Mouse (Mus musculus): ENCODE results near the gene G530012D18Rik. TPM values are rescaled to one million over a fixed set of nuclear protein-coding genes. Genes with fewer than 3 reads are reported as not detected.
"Not testable (repeated sequence)": the region's sequence is repeated elsewhere in the genome, so short reads cannot be mapped to it uniquely, and the experiment has no call there.

Gene G530012D18Rik
- not detected in 2 replicates for polyA plus RNA-seq (2014; fragmentation: Nextera tagmentation; extraction: Ambion mirVana)

DNA sequence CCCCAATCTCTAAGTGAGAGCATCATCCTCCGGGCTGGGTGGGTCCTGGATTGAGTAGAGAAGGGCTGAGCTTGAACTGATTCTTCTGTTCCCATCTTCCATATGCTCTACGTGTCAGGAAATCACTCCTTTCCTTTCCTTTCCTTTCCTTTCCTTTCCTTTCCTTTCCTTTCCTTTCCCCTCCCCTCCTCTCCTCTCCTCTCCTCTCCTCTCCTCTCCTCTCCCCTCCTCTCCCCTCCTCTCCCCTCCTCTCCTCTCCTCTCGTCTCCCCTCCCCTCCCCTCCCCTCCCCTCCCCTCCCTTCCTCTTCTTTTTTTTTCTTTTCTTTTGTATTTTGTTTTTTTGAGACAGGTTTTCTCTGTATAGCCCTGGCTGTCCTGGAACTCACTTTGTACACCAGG is at the start of gene G530012D18Rik:
Gene G530012D18Rik, plus strand, starts transcription at position 301 of the 400 bp plus-strand sequence.
- not testable (repeated sequence) for H3K36me3 ChIP-seq (ENCODE audit: control insufficient read depth, insufficient read depth, low read length); DNase-seq (ENCODE audit: low spot score); H3K4me2 ChIP-seq; H3K27ac ChIP-seq (ENCODE audit: low read depth, low read length); H3K9ac ChIP-seq (ENCODE audit: low read depth, low read length); H3K4me1 ChIP-seq (replicated peaks; ENCODE audit: control insufficient read depth, insufficient read depth, low read length); H3K9me3 ChIP-seq (ENCODE audit: control insufficient read depth, low read length); ATAC-seq (replicated peaks; ENCODE audit: low FRiP score); H3K27me3 ChIP-seq (replicated peaks; ENCODE audit: control insufficient read depth, insufficient read depth, low read length); H3K4me3 ChIP-seq (ENCODE audit: low read depth, low read length)
- WGBS: 64% methylated on average over 2 of the region's 3 CpGs

- not testable (repeated sequence) for H3K4me2 ChIP-seq; H3K4me1 ChIP-seq (replicated peaks; ENCODE audit: control insufficient read depth, insufficient read depth, low read length); H3K27me3 ChIP-seq (replicated peaks; ENCODE audit: control insufficient read depth, insufficient read depth, low read length); ATAC-seq (replicated peaks; ENCODE audit: low FRiP score); H3K27ac ChIP-seq (ENCODE audit: low read depth, low read length); H3K9ac ChIP-seq (ENCODE audit: low read depth, low read length); H3K36me3 ChIP-seq (ENCODE audit: control insufficient read depth, insufficient read depth, low read length); H3K9me3 ChIP-seq (ENCODE audit: control insufficient read depth, low read length); H3K4me3 ChIP-seq (ENCODE audit: low read depth, low read length); DNase-seq (ENCODE audit: low spot score)
- WGBS: 41% methylated on average over 3 of the region's 3 CpGs
Observed at GRCm38 (mm10) chr1:85526401-85526800, 49.1 kb upstream of the G530012D18Rik start.

DNA sequence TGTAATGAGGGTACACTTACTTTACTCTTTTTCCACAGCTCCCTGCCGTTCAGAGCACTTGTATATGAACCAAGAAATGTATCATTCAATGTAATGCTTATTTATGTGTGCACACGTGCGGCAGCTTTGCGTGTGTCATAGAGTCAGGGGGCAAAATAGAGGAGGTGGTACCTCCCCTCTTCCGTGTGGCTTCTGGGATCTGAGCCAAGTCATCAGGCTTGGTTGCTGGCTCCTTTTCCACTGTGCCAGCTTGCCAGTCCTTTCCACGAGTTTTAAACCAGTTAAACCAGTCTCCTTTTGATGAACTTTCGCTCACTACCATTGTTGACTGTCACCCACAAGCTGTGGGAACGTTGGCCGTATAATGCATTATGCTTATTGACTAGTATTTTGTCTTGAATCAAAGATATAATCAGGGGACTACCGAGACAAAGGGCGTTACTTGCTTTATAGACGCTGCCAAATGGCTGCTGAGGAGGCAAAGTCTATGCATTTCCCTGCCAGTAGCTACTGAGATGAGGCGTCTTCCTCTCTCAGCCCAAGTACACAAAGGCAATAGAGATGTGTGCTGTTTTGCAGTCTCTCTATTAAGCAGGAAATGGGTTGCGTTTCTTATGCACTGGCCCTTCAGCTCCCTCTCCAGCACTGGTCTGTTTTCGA is 46.9 kb upstream of the G530012D18Rik start:
- H3K9ac ChIP-seq (ENCODE audit: low read depth, low read length); H3K9me3 ChIP-seq (ENCODE audit: control insufficient read depth, low read length); ATAC-seq (replicated peaks; ENCODE audit: low FRiP score); H3K36me3 ChIP-seq (ENCODE audit: control insufficient read depth, insufficient read depth, low read length); H3K4me1 ChIP-seq (replicated peaks; ENCODE audit: control insufficient read depth, insufficient read depth, low read length); DNase-seq (ENCODE audit: low spot score); H3K4me3 ChIP-seq (ENCODE audit: low read depth, low read length); H3K27me3 ChIP-seq (replicated peaks; ENCODE audit: control insufficient read depth, insufficient read depth, low read length); H3K27ac ChIP-seq (ENCODE audit: low read depth, low read length); H3K4me2 ChIP-seq: not testable (repeated sequence)
- 76% methylated on average over 13 of the region's 15 CpGs for WGBS

DNA sequence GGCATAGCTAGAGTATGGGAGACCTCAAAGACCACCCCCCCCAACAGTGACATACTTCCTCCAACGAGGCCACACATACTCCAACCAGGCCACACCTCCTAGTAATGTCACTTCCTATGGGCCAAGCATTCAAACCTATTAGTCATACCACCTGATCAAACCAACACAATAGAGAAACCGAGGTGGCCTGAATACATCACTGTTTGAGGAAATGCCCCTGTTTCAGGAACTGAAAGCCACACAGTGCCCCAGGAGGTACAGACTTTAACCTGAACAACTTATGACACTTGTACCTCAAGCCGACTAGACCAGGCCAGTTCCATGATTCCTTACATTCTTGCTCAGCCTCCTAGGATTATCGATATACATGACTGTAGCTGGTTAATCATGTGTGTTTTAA is 31.7 kb upstream of the G530012D18Rik start:
- not testable (repeated sequence) for H3K4me2 ChIP-seq; H3K27me3 ChIP-seq (replicated peaks; ENCODE audit: control insufficient read depth, insufficient read depth, low read length); H3K36me3 ChIP-seq (ENCODE audit: control insufficient read depth, insufficient read depth, low read length); H3K27ac ChIP-seq (ENCODE audit: low read depth, low read length); ATAC-seq (replicated peaks; ENCODE audit: low FRiP score); H3K9me3 ChIP-seq (ENCODE audit: control insufficient read depth, low read length); H3K4me1 ChIP-seq (replicated peaks; ENCODE audit: control insufficient read depth, insufficient read depth, low read length); DNase-seq (ENCODE audit: low spot score); H3K4me3 ChIP-seq (ENCODE audit: low read depth, low read length); H3K9ac ChIP-seq (ENCODE audit: low read depth, low read length)
- WGBS: 70% methylated on average over 3 of the region's 4 CpGs

- H3K9ac ChIP-seq (ENCODE audit: low read depth, low read length); H3K9me3 ChIP-seq (ENCODE audit: control insufficient read depth, low read length); ATAC-seq (replicated peaks; ENCODE audit: low FRiP score); H3K4me3 ChIP-seq (ENCODE audit: low read depth, low read length); H3K27ac ChIP-seq (ENCODE audit: low read depth, low read length); H3K4me1 ChIP-seq (replicated peaks; ENCODE audit: control insufficient read depth, insufficient read depth, low read length); H3K27me3 ChIP-seq (replicated peaks; ENCODE audit: control insufficient read depth, insufficient read depth, low read length); DNase-seq (ENCODE audit: low spot score); H3K36me3 ChIP-seq (ENCODE audit: control insufficient read depth, insufficient read depth, low read length); H3K4me2 ChIP-seq: not testable (repeated sequence)
Observed at GRCm38 (mm10) chr1:85546442-85546841, 29.0 kb upstream of the G530012D18Rik start.

- WGBS: 78% methylated on average over 4 of the region's 4 CpGs
- ATAC-seq (replicated peaks; ENCODE audit: low FRiP score); DNase-seq (ENCODE audit: low spot score): not testable (repeated sequence)
Observed at GRCm38 (mm10) chr1:85555261-85555660, 20.2 kb upstream of the G530012D18Rik start.

GRCm38 (mm10) chr1:85573554-85573953 is 1.9 kb upstream of the G530012D18Rik start:
- not testable (repeated sequence) for H3K4me2 ChIP-seq; H3K27me3 ChIP-seq (replicated peaks; ENCODE audit: control insufficient read depth, insufficient read depth, low read length); H3K36me3 ChIP-seq (ENCODE audit: control insufficient read depth, insufficient read depth, low read length); H3K4me1 ChIP-seq (replicated peaks; ENCODE audit: control insufficient read depth, insufficient read depth, low read length); ATAC-seq (replicated peaks; ENCODE audit: low FRiP score); H3K27ac ChIP-seq (ENCODE audit: low read depth, low read length); H3K9me3 ChIP-seq (ENCODE audit: control insufficient read depth, low read length); H3K4me3 ChIP-seq (ENCODE audit: low read depth, low read length); DNase-seq (ENCODE audit: low spot score); H3K9ac ChIP-seq (ENCODE audit: low read depth, low read length)
- WGBS: 68% methylated on average over 4 of the region's 4 CpGs

More at GRCm38 (mm10) chr1:85555261-85555660, 20.2 kb upstream of the G530012D18Rik start:
- not testable (repeated sequence) for H3K4me1 ChIP-seq (replicated peaks; ENCODE audit: control insufficient read depth, insufficient read depth, low read length); H3K4me3 ChIP-seq (ENCODE audit: low read depth, low read length); H3K27me3 ChIP-seq (replicated peaks; ENCODE audit: control insufficient read depth, insufficient read depth, low read length); H3K36me3 ChIP-seq (ENCODE audit: control insufficient read depth, insufficient read depth, low read length); H3K4me2 ChIP-seq; H3K27ac ChIP-seq (ENCODE audit: low read depth, low read length); H3K9ac ChIP-seq (ENCODE audit: low read depth, low read length); H3K9me3 ChIP-seq (ENCODE audit: control insufficient read depth, low read length)

DNA sequence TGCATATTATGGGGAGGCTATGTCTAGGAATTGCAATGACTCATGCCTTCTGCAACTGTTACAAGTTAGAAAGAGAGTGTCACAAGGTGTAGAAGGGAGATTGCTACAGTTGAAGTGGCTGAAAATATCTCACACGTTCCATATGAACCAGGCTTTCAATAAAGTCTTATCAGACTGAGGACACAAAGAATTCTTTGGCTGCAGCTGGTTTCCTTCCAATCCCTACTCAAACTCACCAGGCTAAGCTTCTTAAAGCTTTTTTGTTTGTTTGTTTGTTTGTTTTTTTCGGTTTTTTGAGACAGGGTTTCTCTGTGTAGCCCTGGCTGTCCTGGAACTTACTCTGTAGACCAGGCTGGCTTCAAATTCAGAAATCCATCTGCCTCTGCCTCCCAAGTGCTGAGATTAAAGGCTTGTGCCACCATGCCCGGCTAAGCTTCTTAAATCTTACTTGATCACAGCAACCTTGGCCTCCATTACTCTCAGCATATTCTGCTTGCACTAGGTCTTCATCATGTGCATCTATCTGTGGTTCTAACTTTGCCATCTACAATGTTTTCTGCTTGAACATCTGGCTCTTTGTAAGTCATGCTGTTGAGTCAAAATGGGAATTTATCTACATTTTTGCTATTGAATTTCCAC is 3.0 kb downstream of the G530012D18Rik start:
- H3K27ac ChIP-seq (ENCODE audit: low read depth, low read length); ATAC-seq (replicated peaks; ENCODE audit: low FRiP score); H3K9me3 ChIP-seq (ENCODE audit: control insufficient read depth, low read length); H3K36me3 ChIP-seq (ENCODE audit: control insufficient read depth, insufficient read depth, low read length); H3K4me1 ChIP-seq (replicated peaks; ENCODE audit: control insufficient read depth, insufficient read depth, low read length); H3K4me2 ChIP-seq; H3K4me3 ChIP-seq (ENCODE audit: low read depth, low read length); H3K27me3 ChIP-seq (replicated peaks; ENCODE audit: control insufficient read depth, insufficient read depth, low read length); DNase-seq (ENCODE audit: low spot score); H3K9ac ChIP-seq (ENCODE audit: low read depth, low read length): not testable (repeated sequence)
- 44% methylated on average over 3 of the region's 3 CpGs for WGBS

Data from liver, embryonic 11.5 days (tissue).